Mouse (Mus musculus) erythroblast, embryonic 14.5 days (primary cell): ENCODE data around the gene Fancd2os.

Experiments used
- GATA1 ChIP-seq: IDR thresholded peaks from 2 replicates; pipeline ENCODE4 v1.6.1; 2012; ENCODE audit warnings: low read length, inconsistent platforms, mixed read lengths
- TAL1 ChIP-seq: IDR thresholded peaks from 3 replicates; pipeline ENCODE4 v1.6.1; 2012; ENCODE audit warnings: low read length, inconsistent platforms, mixed read lengths

DNA sequence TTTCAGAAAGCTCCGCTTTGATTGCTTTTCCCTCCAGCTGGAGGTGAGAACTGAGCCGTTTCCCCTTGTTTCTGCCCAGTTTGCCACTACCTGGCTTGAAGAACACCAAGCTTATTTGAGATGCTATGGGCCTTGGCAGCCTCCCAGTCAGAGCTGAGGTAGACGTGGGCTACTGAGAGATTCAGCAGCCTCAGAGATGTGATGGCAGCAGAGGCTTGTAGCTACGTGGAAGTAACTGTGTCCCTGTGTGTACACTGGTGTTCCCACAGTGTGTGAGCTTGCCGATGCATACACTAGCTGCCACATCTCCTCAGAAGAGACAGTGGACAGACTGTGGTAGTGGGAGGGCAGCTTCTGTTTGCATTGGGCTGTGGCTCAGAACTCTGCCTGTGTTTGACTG, 15.4 kb downstream of the Fancd2os start:
- no peak for TF ChIP-seq GATA1
- no peak for TF ChIP-seq TAL1
